Mouse (Mus musculus): Measurements from ENCODE around the gene Rmnd5b.
"Not testable (repeated sequence)": the region's sequence is repeated elsewhere in the genome, so short reads cannot be mapped to it uniquely, and the experiment has no call there.

Gene Rmnd5b

GRCm38 (mm10) chr11:51649111-51649888, 13.6 kb upstream of the Rmnd5b start:
- no peak for DNase-seq

DNA sequence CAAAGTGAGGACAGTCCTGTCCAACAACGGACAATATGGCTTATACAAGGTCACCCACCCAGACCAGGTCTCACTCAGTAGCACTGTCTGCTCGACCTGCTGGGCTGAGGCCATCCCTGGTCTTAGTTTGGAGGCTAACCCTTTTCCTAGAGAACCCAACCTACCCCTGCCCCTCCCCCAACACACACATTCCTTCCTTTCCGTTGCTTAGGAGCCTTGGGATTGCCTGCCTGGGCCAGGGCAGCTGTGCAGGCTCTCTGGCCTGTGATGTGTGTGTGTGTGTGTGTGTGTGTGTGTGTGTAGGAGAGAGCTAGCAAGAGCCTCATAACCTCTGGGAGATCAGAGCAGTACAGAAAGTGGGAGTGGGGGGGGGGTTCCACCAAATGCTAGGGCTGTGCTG, 12.9 kb upstream of the Rmnd5b start:
- no peak for DNase-seq

DNA sequence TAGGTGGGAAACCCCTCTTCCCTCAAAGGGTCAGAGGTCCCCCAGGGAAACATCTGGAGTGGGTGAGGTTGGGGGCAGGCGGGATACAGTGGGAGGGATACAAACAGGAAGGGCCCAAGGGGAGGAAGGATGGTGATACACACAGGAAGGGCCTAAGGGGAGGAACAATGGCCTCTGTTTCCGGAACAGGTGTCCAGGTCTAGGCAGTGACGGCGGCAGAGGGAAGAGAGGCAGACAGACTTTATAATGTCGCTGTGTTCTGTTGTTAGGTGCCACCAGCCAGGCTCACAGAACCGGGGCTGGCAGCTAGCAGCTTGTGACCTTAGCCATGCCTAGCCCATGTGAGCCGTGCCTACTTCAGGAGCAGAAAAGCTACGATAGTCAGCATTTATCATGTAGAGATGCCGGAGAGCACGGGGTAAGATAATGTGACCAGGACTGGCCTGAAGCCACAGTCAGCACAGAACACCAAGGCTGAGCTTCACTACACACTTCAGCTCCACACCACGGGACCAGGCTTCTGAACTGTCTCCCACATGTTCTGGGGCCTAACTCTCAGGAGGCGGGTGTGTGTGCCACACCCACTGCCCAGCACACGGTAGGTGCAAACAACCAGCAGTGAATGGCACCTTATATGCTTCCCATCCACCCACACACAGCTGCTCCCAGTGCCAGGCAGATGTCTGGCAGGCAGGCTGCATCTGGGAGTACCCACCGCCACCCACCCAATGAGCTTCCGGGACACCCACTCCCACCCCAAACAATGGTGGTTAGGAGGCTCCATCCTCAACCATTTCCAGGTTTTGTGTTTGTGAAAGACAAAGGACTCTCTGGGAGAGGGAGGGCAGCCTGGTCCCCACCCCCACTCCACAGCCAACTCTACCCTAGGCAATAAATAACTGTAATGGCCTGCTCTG, 11.3 kb upstream of the Rmnd5b start:
- DNase-seq: peak; percentile 72

DNA sequence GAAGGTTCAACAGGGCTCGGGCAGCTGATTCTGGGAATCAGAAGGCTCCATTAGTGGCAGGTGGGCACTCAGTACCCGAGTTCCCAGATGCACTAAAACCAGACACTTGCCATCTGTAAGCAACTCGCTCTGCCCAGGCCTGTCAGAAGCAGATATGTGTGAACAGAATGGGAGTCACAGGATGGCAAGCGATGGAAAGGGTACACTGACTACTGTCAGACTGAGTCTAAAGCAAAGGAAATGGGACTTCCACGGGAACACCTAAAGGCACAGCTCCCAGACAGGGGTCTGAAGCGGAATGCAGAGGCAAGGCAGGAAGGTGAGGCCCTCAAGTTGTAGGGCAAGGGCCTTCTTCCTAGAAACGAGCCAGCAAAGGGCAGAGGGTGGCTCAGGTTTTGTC, 10.5 kb upstream of the Rmnd5b start:
- DNase-seq: no peak

DNA sequence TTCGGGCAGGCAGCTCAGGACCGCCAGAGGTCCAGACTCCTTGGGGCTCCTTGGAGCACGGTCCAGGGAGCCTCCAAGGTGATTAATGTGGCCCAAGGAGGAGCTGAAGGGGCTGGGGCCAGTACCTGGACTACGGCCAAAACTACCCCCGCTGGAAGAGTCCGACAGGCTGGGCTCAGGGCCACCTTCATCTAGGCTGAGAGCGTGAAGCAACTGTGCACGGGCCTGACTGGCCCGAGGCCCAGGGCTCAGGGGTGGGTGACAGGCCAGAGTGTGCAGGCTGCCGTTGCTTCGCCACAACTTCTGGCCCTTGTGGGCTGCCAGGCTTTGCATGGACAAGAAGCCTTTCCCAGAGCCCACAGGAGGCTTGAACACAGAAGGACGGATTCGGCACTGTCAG, 9.6 kb upstream of the Rmnd5b start:
- DNase-seq: no peak

DNA sequence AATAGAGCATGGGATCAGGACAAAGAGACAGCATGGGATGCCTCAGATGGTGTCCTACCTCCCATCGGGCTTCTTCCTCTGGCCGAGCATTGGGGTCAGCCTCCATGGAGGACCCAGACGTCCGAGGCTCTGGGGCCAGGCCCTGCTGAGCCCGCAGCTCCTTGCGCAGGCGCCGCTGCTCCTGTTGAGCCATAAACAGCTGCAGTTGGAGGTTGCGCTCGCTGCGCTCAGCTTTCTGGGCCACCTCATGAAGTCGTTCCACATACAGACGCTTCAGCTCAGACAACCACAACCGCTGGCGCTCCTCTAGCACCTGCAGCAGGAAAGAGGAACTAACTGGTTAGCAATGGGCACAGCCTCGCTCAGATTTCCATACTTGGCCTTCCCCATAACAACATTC, 8.5 kb upstream of the Rmnd5b start:
- DNase-seq: no peak

DNA sequence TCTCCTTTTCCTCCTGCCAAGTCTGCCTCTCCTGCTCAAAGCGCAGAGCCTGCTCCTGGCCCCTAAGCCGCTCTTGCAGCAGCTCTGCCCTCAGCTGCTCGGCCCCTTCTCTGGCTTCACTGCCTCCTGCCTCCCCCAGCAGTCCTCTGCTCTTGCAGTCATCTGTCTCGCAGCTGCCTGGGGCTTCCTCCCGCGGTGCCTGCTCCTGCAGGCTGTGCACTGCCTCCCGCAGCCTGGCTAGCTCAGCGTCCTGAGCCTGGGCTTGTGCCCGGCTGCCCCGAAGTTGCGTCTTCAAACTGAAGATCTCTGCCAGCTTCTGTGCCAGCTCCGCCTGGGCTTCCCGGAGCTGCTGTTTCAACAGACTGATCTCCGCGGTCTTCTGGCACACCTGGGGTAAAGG, 8.1 kb upstream of the Rmnd5b start:
- DNase-seq: no peak

GRCm38 (mm10) chr11:51643202-51643601, 7.5 kb upstream of the Rmnd5b start:
- no peak for DNase-seq

GRCm38 (mm10) chr11:51640748-51641147, 5.1 kb upstream of the Rmnd5b start:
- DNase-seq: peak; percentile 40

DNA sequence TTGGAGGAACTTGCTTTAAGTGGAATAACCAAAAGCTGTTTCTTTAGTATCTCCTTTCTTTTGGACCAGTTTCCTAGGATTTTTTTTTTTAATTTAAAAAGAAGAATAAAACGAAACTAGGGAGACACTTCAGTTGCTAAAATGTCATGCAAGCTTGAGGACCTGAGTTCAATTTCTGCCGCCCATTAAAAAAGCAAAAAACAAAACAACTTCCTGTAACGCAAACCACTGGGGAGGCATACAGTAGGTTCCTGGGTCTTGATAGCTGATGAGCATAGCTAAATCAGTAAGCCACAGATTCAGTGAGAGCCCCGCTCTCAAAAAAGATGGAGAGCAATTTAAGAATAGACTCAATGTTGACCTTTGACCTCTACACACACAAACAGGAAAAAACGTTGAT, 2.8 kb upstream of the Rmnd5b start:
- DNase-seq: no peak

DNA sequence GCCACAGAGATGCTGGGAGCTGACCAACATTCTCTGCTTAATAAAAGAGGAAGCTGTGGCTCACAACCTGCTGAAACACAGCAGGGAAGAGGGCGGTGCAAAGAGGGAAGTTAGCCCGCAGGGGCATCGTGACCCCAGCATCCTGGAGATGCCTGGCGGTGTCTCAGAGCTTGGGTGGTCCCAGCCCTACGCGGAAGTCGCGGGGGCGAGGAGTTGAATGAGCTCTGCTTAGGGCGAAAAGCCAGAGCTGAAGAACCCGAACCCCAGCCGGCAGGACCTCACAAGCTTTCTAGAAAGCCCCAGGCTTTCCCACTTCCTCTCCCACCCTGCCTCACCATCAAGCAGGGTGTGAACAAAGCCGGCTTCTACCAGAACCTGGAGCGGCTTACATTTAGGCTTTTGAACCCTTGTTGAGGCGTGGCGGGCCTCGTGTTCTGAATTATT, 2.3 kb upstream of the Rmnd5b start:
- DNase-seq: peak; percentile 68

GRCm38 (mm10) chr11:51636323-51636684, 608 bp upstream of the Rmnd5b start:
- DNase-seq: peak; percentile 76

- DNase-seq: no peak
These were observed 570 bp downstream of the Rmnd5b start for GRCm38 (mm10) chr11:51635127-51635524.

- no peak for DNase-seq
These were observed 2.0 kb downstream of the Rmnd5b start for GRCm38 (mm10) chr11:51633721-51634120.

GRCm38 (mm10) chr11:51633200-51633599, 2.5 kb downstream of the Rmnd5b start:
- DNase-seq: not testable (repeated sequence)

DNA sequence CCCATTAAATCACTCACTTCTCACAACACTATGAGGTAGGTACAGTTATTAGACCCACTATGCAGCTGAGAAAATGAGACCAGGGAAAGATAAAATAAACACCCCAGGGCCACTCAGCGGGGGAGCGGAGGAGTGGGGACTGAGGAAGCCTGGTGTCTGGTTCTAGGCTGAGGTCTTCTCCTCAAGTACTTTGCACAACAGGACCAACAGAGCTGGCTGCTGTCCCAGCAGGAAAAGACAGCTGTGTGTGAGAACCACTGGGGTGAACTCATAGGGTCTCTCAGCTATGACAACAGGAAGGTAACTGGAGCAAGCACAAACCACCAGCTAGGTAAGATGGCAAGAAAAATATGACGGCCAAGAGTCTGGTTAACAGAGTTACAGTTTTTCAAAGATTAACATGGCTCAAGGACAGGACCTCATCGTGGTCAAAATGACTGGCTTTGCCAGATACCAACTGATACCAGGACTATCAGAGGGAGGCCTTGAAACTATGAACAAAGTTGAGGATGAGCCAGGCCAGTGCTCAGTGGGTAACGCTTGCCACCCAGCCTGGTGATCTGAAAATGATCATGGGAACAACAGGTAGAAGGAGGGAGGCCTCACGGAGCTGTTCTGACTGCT, 3.5 kb downstream of the Rmnd5b start:
- peak; percentile 51 for DNase-seq

GRCm38 (mm10) chr11:51629651-51630314, 5.9 kb downstream of the Rmnd5b start:
- no peak for DNase-seq

- DNase-seq: no peak
These were observed 7.8 kb downstream of the Rmnd5b start for GRCm38 (mm10) chr11:51627907-51628306.

DNA sequence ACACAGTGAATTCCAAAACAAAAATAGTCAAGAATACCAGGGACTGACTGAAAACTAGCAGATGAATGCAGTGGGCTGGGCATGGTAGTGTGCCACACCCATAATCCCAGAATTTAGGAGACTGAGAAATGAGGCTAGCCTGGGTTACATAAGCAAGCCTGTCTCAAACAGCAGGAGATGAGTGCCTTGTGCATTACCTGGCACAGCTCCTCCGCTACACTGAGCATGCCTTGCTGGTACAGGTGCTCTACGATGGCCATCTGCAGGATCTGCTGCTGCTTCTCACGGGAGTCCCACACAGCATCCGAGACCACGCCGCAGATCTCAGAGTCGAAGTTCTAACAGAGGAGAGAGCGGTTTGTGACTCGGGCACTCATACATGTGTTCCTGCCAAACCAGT, 8.3 kb downstream of the Rmnd5b start:
- DNase-seq: no peak

GRCm38 (mm10) chr11:51625187-51625820, 10.4 kb downstream of the Rmnd5b start:
- no peak for DNase-seq

DNA sequence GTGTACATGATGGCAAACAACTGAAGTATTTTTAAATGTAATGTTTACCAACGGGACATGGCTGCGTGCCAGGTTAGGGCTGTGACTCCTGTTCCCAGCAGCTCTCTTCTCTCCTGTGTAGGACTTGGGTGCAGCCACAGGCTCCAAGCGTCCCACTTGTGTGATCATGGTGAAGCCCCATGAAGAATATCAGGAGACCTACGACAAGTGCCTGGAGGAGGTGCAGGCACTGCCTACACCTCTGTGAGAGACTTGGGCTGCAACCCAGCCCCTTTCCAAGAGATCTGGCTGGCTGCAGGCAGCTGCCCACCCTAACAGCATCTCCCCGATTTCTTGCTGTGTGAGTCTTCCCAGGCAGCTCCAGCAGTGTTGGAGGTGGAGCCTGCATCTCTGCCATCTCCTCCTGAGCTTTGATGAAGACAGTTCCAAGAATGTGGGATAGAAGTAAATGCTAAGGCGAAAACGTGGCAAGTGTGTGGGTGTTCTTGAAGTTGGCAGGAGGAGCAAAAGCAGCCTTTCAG, 12.7 kb downstream of the Rmnd5b start:
- DNase-seq: no peak

DNA sequence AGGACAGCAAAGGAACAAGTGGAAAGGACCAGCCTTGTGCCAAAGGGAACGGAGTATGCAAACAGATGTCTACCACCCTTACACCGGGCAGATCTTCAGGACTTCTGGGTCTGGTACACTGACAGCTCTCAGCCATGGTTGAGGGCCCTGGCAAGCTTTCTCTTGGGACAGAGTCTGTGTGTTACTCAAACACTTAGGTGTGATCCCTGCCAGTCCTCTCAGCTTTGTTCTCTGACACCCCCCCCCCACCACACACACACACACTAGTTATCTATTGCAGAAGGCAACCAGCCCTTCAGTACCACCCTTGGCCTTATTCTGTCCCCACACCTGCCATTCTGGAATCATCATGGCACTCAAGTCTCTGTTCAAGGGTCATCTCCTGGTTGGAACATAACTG, 13.9 kb downstream of the Rmnd5b start:
- DNase-seq: no peak

All from kidney, postnatal 14 days (tissue).